Comparison of ENCODE assay signal across 7 mouse cellular contexts in the genomic region with DNA sequence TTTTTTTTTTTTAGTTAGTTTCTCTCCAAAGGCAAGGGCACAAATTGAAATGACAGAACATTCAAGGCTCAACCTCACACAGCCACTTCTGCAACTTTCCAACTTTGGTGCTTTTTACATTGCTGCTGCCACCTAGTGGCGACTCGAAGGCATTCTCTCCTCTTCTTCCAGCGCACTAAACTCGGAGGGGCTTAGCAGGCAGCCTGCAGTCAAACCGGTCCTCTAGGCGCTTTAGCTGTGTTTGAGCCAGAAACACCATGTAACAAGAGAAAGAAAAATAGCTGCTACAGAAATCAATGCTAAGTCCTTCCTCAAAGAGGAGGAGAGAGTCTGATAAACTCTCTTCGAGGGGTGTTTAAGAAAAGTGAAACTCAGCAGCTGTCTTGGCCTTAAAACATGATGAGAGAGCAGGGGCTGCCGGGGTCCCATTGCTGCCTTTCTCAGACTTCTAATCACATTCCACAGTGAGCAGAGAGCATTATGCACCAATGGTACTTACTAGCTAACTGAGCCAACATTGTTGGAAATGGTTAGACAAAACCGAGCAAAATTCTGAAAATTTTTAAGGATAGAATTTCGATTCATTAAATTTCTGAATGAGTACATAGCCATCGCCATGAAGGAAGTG.
A peak's percentile ranks its signal among the peaks of the same experiment; 100 is the strongest.
DNase-seq lines count a peak whose midpoint lies in the region; ATAC-seq and TF ChIP-seq lines count a peak whose summit lies in the region.

No protein-coding gene starts in this region.

- ATAC-seq in hindbrain, embryonic 12.5 days (ENCODE audit: low FRiP score): peak; percentile 71; the same call in 1 of the 2 replicates
- peak; percentile 94 for ATAC-seq in megakaryocyte progenitor cell, adult 5-6 weeks (replicated peaks; ENCODE audit: poor library complexity)

- no peaks in the 10 kb centered on the region for H3K4me1 ChIP-seq in bone marrow macrophage, adult 2 months (ENCODE audit: control insufficient read depth, insufficient read depth, low read length)
- 0 out of 2 replicates have a peak, but pooled peaks cover 3% of the 10 kb centered on the region for H3K4me1 ChIP-seq in forebrain, embryonic 10.5 days
- no peaks in the 10 kb centered on the region for H3K4me1 ChIP-seq in hindbrain, embryonic 12.5 days

- peak; percentile 65 for TF ChIP-seq CTCF in bone marrow macrophage, adult 2 months (IDR thresholded peaks at IDR 0.05; ENCODE audit: low read depth, low read length)

- no peak for TF ChIP-seq POLR2A in bone marrow macrophage, adult 2 months (IDR thresholded peaks at IDR 0.05; ENCODE audit: borderline replicate concordance, low read depth, low read length)

- no peaks in the 10 kb centered on the region for H3K9me3 ChIP-seq in forebrain, embryonic 10.5 days
- H3K9me3 ChIP-seq in hindbrain, embryonic 12.5 days (replicated peaks): no peaks in the 10 kb centered on the region

- no peak overlapping the region for H3K27ac ChIP-seq in bone marrow macrophage, adult 2 months (ENCODE audit: insufficient read depth, low read depth, low read length)
- no peak overlapping the region for H3K27ac ChIP-seq in forebrain, embryonic 10.5 days
- H3K27ac ChIP-seq in hindbrain, embryonic 12.5 days: no peak overlapping the region

- H3K4me2 ChIP-seq in hindbrain, embryonic 12.5 days (replicated peaks): no peak overlapping the region

- DNase-seq in NIH3T3 (ENCODE audit: low read depth): peak; percentile 65
- peak; percentile 68 for DNase-seq in forebrain, embryonic 10.5 days (ENCODE audit: extremely low spot score, low spot score)
- DNase-seq in layer of hippocampus, postnatal 25 days (ENCODE audit: extremely low spot score in 1 of 2, low spot score in 1 of 2): peak; percentile 51 to 73
- peak; percentile 82 for DNase-seq in right cerebral cortex, postnatal 4 days

- H3K27me3 ChIP-seq in forebrain, embryonic 10.5 days (ENCODE audit: poor library complexity, severe bottlenecking): no peaks in the 10 kb centered on the region
- H3K27me3 ChIP-seq in hindbrain, embryonic 12.5 days: no peaks in the 10 kb centered on the region

- H3K4me3 ChIP-seq in bone marrow macrophage, adult 2 months (ENCODE audit: insufficient read depth, low read length): no peak overlapping the region
- no peak overlapping the region for H3K4me3 ChIP-seq in forebrain, embryonic 10.5 days
- no peak overlapping the region for H3K4me3 ChIP-seq in hindbrain, embryonic 12.5 days

- no peaks in the 10 kb centered on the region for H3K36me3 ChIP-seq in forebrain, embryonic 10.5 days (replicated peaks)
- no peaks in the 10 kb centered on the region for H3K36me3 ChIP-seq in hindbrain, embryonic 12.5 days

- 38% methylated on average over 11 of the region's 11 CpGs for WGBS in forebrain, embryonic 10.5 days
- WGBS in hindbrain, embryonic 12.5 days: 35% methylated on average over 11 of the region's 11 CpGs

- H3K9ac ChIP-seq in hindbrain, embryonic 12.5 days: no peak overlapping the region
